Mouse (Mus musculus) MEL (cell line): ENCODE data around the gene Krtap5-4.

Experiments used
- CTCF ChIP-seq, 3 experiments: IDR thresholded peaks in 2 of 3; conservative IDR thresholded peaks in 1 of 3; 2 replicates each; pipeline ENCODE4 v1.5.1; 2011 to 2012; ENCODE audit warnings: low read length in 3 of 3, low read depth in 2 of 3, mild to moderate bottlenecking in 2 of 3, improper control_type of control experiment in 1 of 3, inconsistent platforms in 1 of 3, mixed read lengths in 1 of 3, moderate library complexity in 1 of 3; ENCODE audit not compliant: control insufficient read depth in 1 of 3, insufficient read depth in 1 of 3, poor library complexity in 1 of 3, severe bottlenecking in 1 of 3
- E2F4 ChIP-seq: IDR thresholded peaks from 2 replicates; pipeline ENCODE4 v1.6.1; 2011; ENCODE audit warnings: low read depth, low read length, improper control_type of control experiment, borderline replicate concordance
- EP300 ChIP-seq, 2 experiments: IDR thresholded peaks; 2 replicates each; pipeline ENCODE4 v1.6.1; 2011; ENCODE audit warnings: improper control_type of control experiment in 2 of 2, low read length in 2 of 2, low read depth in 1 of 2, mild to moderate bottlenecking in 1 of 2
- GABPA ChIP-seq: IDR thresholded peaks from 2 replicates; pipeline ENCODE4 v1.6.1; 2012; ENCODE audit warnings: low read depth, mild to moderate bottlenecking, inconsistent platforms, low read length, improper control_type of control experiment, moderate library complexity
- JUND ChIP-seq: IDR thresholded peaks from 2 replicates; pipeline ENCODE4 v1.6.1; 2011; ENCODE audit warnings: low read depth, mild to moderate bottlenecking, improper control_type of control experiment, low read length
- RAD21 ChIP-seq: IDR thresholded peaks from 2 replicates; pipeline ENCODE4 v1.6.1; 2011; ENCODE audit warnings: mild to moderate bottlenecking, low read depth, low read length, improper control_type of control experiment
- TAL1 ChIP-seq: IDR thresholded peaks from 2 replicates; pipeline ENCODE4 v1.6.1; 2012; ENCODE audit warnings: mild to moderate bottlenecking, inconsistent platforms, low read length, moderate library complexity, mixed read lengths
- USF2 ChIP-seq, 2 experiments: IDR thresholded peaks; 2 replicates each; pipeline ENCODE4 v1.6.1; 2011 to 2012; ENCODE audit warnings: improper control_type of control experiment in 2 of 2, low read length in 2 of 2, borderline replicate concordance in 1 of 2, inconsistent platforms in 1 of 2, low read depth in 1 of 2, mild to moderate bottlenecking in 1 of 2; ENCODE audit not compliant: insufficient read depth in 1 of 2

DNA sequence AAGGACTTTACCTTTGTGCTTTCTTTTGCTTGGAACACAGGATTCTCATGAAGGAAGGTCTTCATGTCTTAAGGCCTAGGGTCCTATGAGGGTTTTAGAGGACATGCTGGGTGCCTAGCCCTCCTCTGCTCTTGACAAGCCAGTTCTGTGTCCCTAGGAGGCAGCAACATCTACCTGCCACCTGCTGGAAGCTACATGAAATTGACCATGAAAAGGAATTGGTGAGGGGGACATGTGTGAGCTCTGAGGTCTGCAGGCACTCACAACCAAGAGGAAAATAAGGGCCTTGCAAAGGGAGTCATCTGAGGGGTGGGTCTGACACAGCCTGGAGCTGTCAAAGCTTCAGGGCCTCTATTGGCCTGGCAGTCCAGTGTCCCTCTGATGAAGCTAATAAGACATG is 7.9 kb upstream of the Krtap5-4 start:
- TF ChIP-seq RAD21 = no peak
- no peak for TF ChIP-seq GABPA
- no peak for TF ChIP-seq JUND
- no peak for TF ChIP-seq CTCF (IDR thresholded peaks at IDR 0.05 in 2 of 3, conservative IDR thresholded peaks at IDR 0.05 in 1 of 3; ENCODE audit: control insufficient read depth in 1 of 3, insufficient read depth in 1 of 3, low read depth in 2 of 3, low read length in 3 of 3, poor library complexity in 1 of 3, severe bottlenecking in 1 of 3)
- no peak for TF ChIP-seq USF2 (IDR thresholded peaks at IDR 0.05; ENCODE audit: borderline replicate concordance in 1 of 2, insufficient read depth in 1 of 2, low read depth in 1 of 2, low read length in 2 of 2)
- TF ChIP-seq EP300 (IDR thresholded peaks at IDR 0.05; ENCODE audit: low read depth in 1 of 2, low read length in 2 of 2) = no peak
- TF ChIP-seq E2F4 = no peak
- TF ChIP-seq TAL1 = no peak
